ENCODE assay signal across 20 mouse cellular contexts in genomic region chr19:32019722-32020121, GRCm38 (mm10).
A peak's percentile ranks its signal among the peaks of the same experiment; 100 is the strongest.
DNase-seq lines count a peak whose midpoint lies in the region; ATAC-seq and TF ChIP-seq lines count a peak whose summit lies in the region.
"Had no signal": no experiment of that assay in that cellular context is flagged by ENCODE, and none has a peak within 500 bp of the region (broad histone marks: within the 10 kb centered on the region; RNA-seq: fewer than 3 reads in every experiment).

No protein-coding gene starts in this region.

- 10% methylated on average over 8 of the region's 8 CpGs for WGBS in heart, embryonic 14.5 days
- WGBS in intestine, embryonic 14.5 days = 23% methylated on average over 8 of the region's 8 CpGs
- WGBS in intestine, postnatal 0 days = 59% methylated on average over 8 of the region's 8 CpGs

- H3K9me3 ChIP-seq in heart, embryonic 14.5 days (ENCODE audit: control insufficient read depth, low read length) = no peaks in the 10 kb centered on the region
- H3K9me3 ChIP-seq in intestine, embryonic 14.5 days (ENCODE audit: control insufficient read depth, low read length) = no peaks in the 10 kb centered on the region
- no peaks in the 10 kb centered on the region for H3K9me3 ChIP-seq in intestine, postnatal 0 days (ENCODE audit: control insufficient read depth)
- H3K9me3 ChIP-seq: forebrain, embryonic 10.5 days; hindbrain, embryonic 15.5 days; midbrain, embryonic 12.5 days; stomach, embryonic 15.5 days had no signal

- H3K27ac ChIP-seq in heart, embryonic 14.5 days (replicated peaks in 1 of 2; ENCODE audit: control insufficient read depth in 1 of 2, insufficient read depth in 1 of 2, low read depth in 2 of 2, low read length in 2 of 2) = peak overlapping the region in 1 of 2 experiments; percentile 68; a peak in 1 of 4 replicates
- H3K27ac ChIP-seq in intestine, embryonic 14.5 days (ENCODE audit: low read depth) = no peak overlapping the region
- no peak overlapping the region for H3K27ac ChIP-seq in intestine, postnatal 0 days (ENCODE audit: low read depth, low read length)
- H3K27ac ChIP-seq: forebrain, embryonic 10.5 days; hindbrain, embryonic 15.5 days; kidney, postnatal 0 days; liver, embryonic 14.5 days; macrophage; midbrain, embryonic 12.5 days; stomach, embryonic 15.5 days had no signal

- H3K27me3 ChIP-seq in heart, embryonic 14.5 days (ENCODE audit: control insufficient read depth, insufficient read depth, low read length) = no peaks in the 10 kb centered on the region
- no peaks in the 10 kb centered on the region for H3K27me3 ChIP-seq in intestine, embryonic 14.5 days (replicated peaks; ENCODE audit: control insufficient read depth, insufficient read depth, low read length)
- no peaks in the 10 kb centered on the region for H3K27me3 ChIP-seq in intestine, postnatal 0 days (replicated peaks; ENCODE audit: control insufficient read depth, insufficient read depth, low read length)
- H3K27me3 ChIP-seq: hindbrain, embryonic 15.5 days; midbrain, embryonic 12.5 days; stomach, embryonic 15.5 days had no signal

- H3K4me3 ChIP-seq in heart, embryonic 14.5 days (ENCODE audit: control insufficient read depth in 1 of 2, insufficient read depth in 1 of 2, low read depth in 1 of 2, low read length in 2 of 2) = no peak overlapping the region
- no peak overlapping the region for H3K4me3 ChIP-seq in intestine, embryonic 14.5 days (ENCODE audit: low read depth, low read length)
- no peak overlapping the region for H3K4me3 ChIP-seq in intestine, postnatal 0 days (ENCODE audit: low read depth, low read length)
- H3K4me3 ChIP-seq: forebrain, embryonic 10.5 days; hindbrain, embryonic 15.5 days; midbrain, embryonic 12.5 days; stomach, embryonic 15.5 days had no signal

- no peak overlapping the region for H3K4me2 ChIP-seq in heart, embryonic 14.5 days (ENCODE audit: low read length)
- no peak overlapping the region for H3K4me2 ChIP-seq in intestine, embryonic 14.5 days (ENCODE audit: low read length)
- no peak overlapping the region for H3K4me2 ChIP-seq in intestine, postnatal 0 days (replicated peaks; ENCODE audit: low read depth)
- H3K4me2 ChIP-seq: hindbrain, embryonic 15.5 days; midbrain, embryonic 12.5 days; stomach, embryonic 15.5 days had no signal

- ATAC-seq in heart, embryonic 14.5 days (ENCODE audit: insufficient number of reproducible peaks, insufficient read depth, low FRiP score, low read depth) = 0 out of 2 replicates have a peak, but pooled peaks have one; percentile 31
- ATAC-seq in intestine, embryonic 14.5 days (replicated peaks; ENCODE audit: low FRiP score, low TSS enrichment, low read depth) = peak; percentile 71; the same call in 1 of the 2 replicates
- no peak for ATAC-seq in intestine, postnatal 0 days
- ATAC-seq: forebrain, postnatal 0 days had no signal

- no peak overlapping the region for H3K9ac ChIP-seq in heart, embryonic 14.5 days (ENCODE audit: low read length)
- H3K9ac ChIP-seq in intestine, embryonic 14.5 days (ENCODE audit: low read length) = no peak overlapping the region
- no peak overlapping the region for H3K9ac ChIP-seq in intestine, postnatal 0 days (ENCODE audit: low read depth, low read length)
- H3K9ac ChIP-seq: forebrain, postnatal 0 days; hindbrain, embryonic 15.5 days; liver, embryonic 14.5 days; midbrain, embryonic 12.5 days; stomach, embryonic 15.5 days had no signal

- no peak for TF ChIP-seq CTCF in intestine, postnatal 0 days (IDR thresholded peaks at IDR 0.05; ENCODE audit: low read depth)

- no peak for DNase-seq in heart, adult 8-10 months (ENCODE audit: low spot score)
- no peak for DNase-seq in intestine, embryonic 14.5 days (ENCODE audit: low spot score)
- DNase-seq in embryo, embryonic 10.5 days (ENCODE audit: low spot score) = peak; percentile 48
- peak; percentile 6 for DNase-seq in yolk sac, embryonic 10.5 days (ENCODE audit: low spot score)
- no peak for DNase-seq in spleen, adult 12 weeks (ENCODE audit: low spot score)
- DNase-seq: cerebellum, adult 8-10 months; forebrain, postnatal 0 days; kidney, adult 18-20 months; layer of hippocampus, postnatal 36 days; right cerebral cortex, postnatal 14 days; thymus, adult 2 months had no signal

- peaks cover 5 to 13% of the 10 kb centered on the region in 2 experiments for H3K4me1 ChIP-seq in heart, embryonic 14.5 days (ENCODE audit: control insufficient read depth in 2 of 2, insufficient read depth in 2 of 2, low read length in 2 of 2)
- H3K4me1 ChIP-seq in intestine, embryonic 14.5 days (replicated peaks; ENCODE audit: control insufficient read depth, insufficient read depth, low read length) = peaks cover 11% of the 10 kb centered on the region; the same call in 1 of the 2 replicates
- no peaks in the 10 kb centered on the region for H3K4me1 ChIP-seq in intestine, postnatal 0 days (replicated peaks; ENCODE audit: control insufficient read depth, insufficient read depth, low read length)
- H3K4me1 ChIP-seq: midbrain, embryonic 12.5 days; stomach, embryonic 15.5 days had no signal

- H3K36me3 ChIP-seq in heart, embryonic 14.5 days (ENCODE audit: control insufficient read depth, insufficient read depth, low read length) = peaks cover 9% of the 10 kb centered on the region
- no peaks in the 10 kb centered on the region for H3K36me3 ChIP-seq in intestine, embryonic 14.5 days (ENCODE audit: control insufficient read depth, insufficient read depth, low read length)
- peaks cover 31% of the 10 kb centered on the region for H3K36me3 ChIP-seq in intestine, postnatal 0 days (ENCODE audit: control insufficient read depth, insufficient read depth)
- H3K36me3 ChIP-seq: forebrain, embryonic 10.5 days; hindbrain, embryonic 15.5 days; midbrain, embryonic 12.5 days; stomach, embryonic 15.5 days had no signal

Comparison
In these comparisons a context has a peak if more than half of its experiments do, and no peak if none do; other contexts are left out.
1. DNase-seq: peak in embryo, embryonic 10.5 days (single experiment) and yolk sac, embryonic 10.5 days (single experiment); none in heart, adult 8-10 months (single experiment), intestine, embryonic 14.5 days (single experiment) and spleen, adult 12 weeks (single experiment).